Mouse (Mus musculus) neural tube, embryonic 11.5 days (tissue): ENCODE measurements at regions not wholly inside any gene's neighbourhood (a gene's known extent, or its start where the extent isn't known, plus 50 kb on each side); places are given as distances from the start of the nearest gene placed in this dataset.

Experiments
- ATAC-seq: fragments of 200-750 bp; cut with Nextera tagmentation; 2 replicates; pipeline ENCODE4 v1.8.0; 2017; ENCODE audit warnings: moderate number of reproducible peaks, mild to moderate bottlenecking, moderate TSS enrichment, moderate library complexity; ENCODE audit not compliant: insufficient read depth, low FRiP score, low TSS enrichment
- DNase-seq: peaks from one replicate; pipeline ENCODE4 v3.0.0-alpha.2; 2015; ENCODE audit warnings: low spot score
- H3K27ac ChIP-seq: fragments of 300-500 bp; sonication (generic); 2 replicates; pipeline ENCODE4 v1.5.1; 2014; ENCODE audit warnings: low read depth, mild to moderate bottlenecking, low read length
- H3K27me3 ChIP-seq: fragments of 300-500 bp; sonication (generic); 2 replicates; pipeline ENCODE4 v1.6.1; 2014; ENCODE audit warnings: mild to moderate bottlenecking, low read length, mixed read lengths; ENCODE audit not compliant: control insufficient read depth, insufficient read depth
- H3K36me3 ChIP-seq: fragments of 300-500 bp; sonication (generic); 2 replicates; pipeline ENCODE4 v1.6.1; 2014; ENCODE audit warnings: mild to moderate bottlenecking, low read length, moderate library complexity, mixed read lengths; ENCODE audit not compliant: control insufficient read depth, insufficient read depth
- H3K4me1 ChIP-seq: fragments of 300-500 bp; sonication (generic); 2 replicates; pipeline ENCODE4 v1.6.1; 2014; ENCODE audit warnings: low read length, mixed read lengths; ENCODE audit not compliant: control insufficient read depth, insufficient read depth
- H3K4me2 ChIP-seq: fragments of 300-500 bp; sonication (generic); 2 replicates; pipeline ENCODE4 v1.6.1; 2014; ENCODE audit warnings: low read depth, mild to moderate bottlenecking, moderate library complexity
- H3K4me3 ChIP-seq: fragments of 300-500 bp; sonication (generic); 2 replicates; pipeline ENCODE4 v1.5.1; 2014; ENCODE audit warnings: low read depth, low read length
- H3K9ac ChIP-seq: fragments of 300-500 bp; sonication (generic); 2 replicates; pipeline ENCODE4 v1.6.1; 2014; ENCODE audit warnings: mild to moderate bottlenecking, low read length
- H3K9me3 ChIP-seq: fragments of 300-500 bp; sonication (generic); 2 replicates; pipeline ENCODE4 v1.6.1; 2016; ENCODE audit warnings: low read length; ENCODE audit not compliant: control insufficient read depth
- WGBS: fragments of 180-500 bp; shearing (Covaris S2); extraction: QIAGEN DNeasy Blood & Tissue Kit; methylation state at CpG from one replicate; pipeline ENCODE4 v1.1.7; 2014; 5-methylcytosine and 5-hydroxymethylcytosine counted together

GRCm38 (mm10) chr3:14381421-14381992, 99.0 kb upstream of the Slc7a12 start:
- Histone ChIP-seq H3K4me3 (no peak overlapping the region), H3K9ac (peak overlapping the region; percentile 19; the same call in 1 of the 2 replicates), H3K36me3 (no peaks in the 10 kb centered on the region), H3K27ac (no peak overlapping the region), H3K4me2 (peak overlapping the region; percentile 32; the same call in 1 of the 2 replicates), H3K9me3 (no peaks in the 10 kb centered on the region), H3K4me1 (no peaks in the 10 kb centered on the region), H3K27me3 (no peaks in the 10 kb centered on the region)
- DNase-seq (peak; percentile 76), ATAC-seq (peak; percentile 92)
- WGBS: 18% methylated on average over 18 of the region's 18 CpGs

- H3K27me3 ChIP-seq: no peaks in the 10 kb centered on the region
- H3K4me3 ChIP-seq: no peak overlapping the region
- no peaks in the 10 kb centered on the region for H3K9me3 ChIP-seq
- H3K4me1 ChIP-seq: no peaks in the 10 kb centered on the region
- H3K9ac ChIP-seq: no peak overlapping the region
- no peaks in the 10 kb centered on the region for H3K36me3 ChIP-seq
- H3K4me2 ChIP-seq: no peak overlapping the region
- H3K27ac ChIP-seq: no peak overlapping the region
- 88% methylated on average over 1 of the region's 1 CpGs for WGBS
- no peak for DNase-seq
- ATAC-seq: no peak
These were observed 89.8 kb upstream of the Slc7a12 start for GRCm38 (mm10) chr3:14390656-14391055.

DNA sequence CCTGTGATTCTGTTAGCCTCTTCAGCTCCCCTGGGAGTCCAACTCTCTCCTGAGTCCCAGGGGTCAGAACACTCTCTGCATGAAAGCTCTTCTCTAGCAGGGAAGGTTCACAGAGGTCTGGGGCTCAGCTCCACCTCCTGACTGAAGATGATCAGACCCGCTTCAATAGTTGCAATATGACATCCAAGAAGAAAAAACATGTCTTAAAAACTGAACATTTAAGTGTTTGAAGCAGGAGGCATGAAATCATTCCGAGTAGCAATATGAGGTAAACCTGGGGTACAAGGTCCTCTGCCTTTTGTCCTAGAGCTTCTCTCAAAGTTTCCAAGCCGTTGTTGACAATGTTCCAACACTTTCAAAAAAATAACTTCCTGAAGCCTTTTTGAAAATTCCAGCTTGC, 81.8 kb upstream of the Slc7a12 start:
- no peak overlapping the region for H3K9ac ChIP-seq
- H3K27ac ChIP-seq: no peak overlapping the region
- ATAC-seq: no peak
- H3K36me3 ChIP-seq: no peaks in the 10 kb centered on the region
- DNase-seq: no peak
- no peaks in the 10 kb centered on the region for H3K4me1 ChIP-seq
- 91% methylated on average over 3 of the region's 3 CpGs for WGBS
- no peak overlapping the region for H3K4me2 ChIP-seq
- H3K9me3 ChIP-seq: no peaks in the 10 kb centered on the region
- no peaks in the 10 kb centered on the region for H3K27me3 ChIP-seq
- H3K4me3 ChIP-seq: no peak overlapping the region

GRCm38 (mm10) chr3:14408435-14409125, 71.9 kb upstream of the Slc7a12 start:
- no peaks in the 10 kb centered on the region for H3K9me3 ChIP-seq
- H3K36me3 ChIP-seq: no peaks in the 10 kb centered on the region
- DNase-seq (no peak), ATAC-seq (no peak)
- H3K27me3 ChIP-seq: no peaks in the 10 kb centered on the region
- no peaks in the 10 kb centered on the region for H3K4me1 ChIP-seq
- no peak overlapping the region for H3K27ac ChIP-seq
- H3K9ac ChIP-seq: no peak overlapping the region
- no peak overlapping the region for H3K4me3 ChIP-seq
- H3K4me2 ChIP-seq: no peak overlapping the region
- 85% methylated on average over 1 of the region's 1 CpGs for WGBS
